Mouse (Mus musculus) intestine, embryonic 16.5 days (tissue): Measurements from ENCODE around the gene Plce1. TPM values are rescaled to one million over a fixed set of nuclear protein-coding genes. Genes with fewer than 3 reads are reported as not detected.
"Not testable (repeated sequence)": the region's sequence is repeated elsewhere in the genome, so short reads cannot be mapped to it uniquely, and the experiment has no call there.

Experiments
- ATAC-seq: fragments of 200-750 bp; cut with Nextera tagmentation; 2 replicates; pipeline ENCODE4 v1.8.0; 2017; ENCODE audit warnings: moderate TSS enrichment, moderate library complexity
- H3K27ac ChIP-seq: fragments of 300-500 bp; sonication (generic); 2 replicates; pipeline ENCODE4 v1.5.1; 2014; ENCODE audit warnings: mild to moderate bottlenecking, low read length
- H3K27me3 ChIP-seq: fragments of 300-500 bp; sonication (generic); replicated peaks from 2 replicates; pipeline ENCODE4 v1.6.1; 2014; ENCODE audit warnings: low read length, control low read depth, mixed read lengths; ENCODE audit not compliant: control insufficient read depth, insufficient read depth
- H3K36me3 ChIP-seq: fragments of 300-500 bp; sonication (generic); 2 replicates; pipeline ENCODE4 v1.6.1; 2014; ENCODE audit warnings: low read length, control low read depth; ENCODE audit not compliant: control insufficient read depth, insufficient read depth
- H3K4me1 ChIP-seq: fragments of 300-500 bp; sonication (generic); 2 replicates; pipeline ENCODE4 v1.6.1; 2014; ENCODE audit warnings: low read length, control low read depth, mixed read lengths; ENCODE audit not compliant: control insufficient read depth, insufficient read depth
- H3K4me2 ChIP-seq: fragments of 300-500 bp; sonication (generic); 2 replicates; pipeline ENCODE4 v1.6.1; 2014; ENCODE audit warnings: low read depth, low read length, control low read depth
- H3K4me3 ChIP-seq: fragments of 300-500 bp; sonication (generic); 2 replicates; pipeline ENCODE4 v1.5.1; 2014; ENCODE audit warnings: mild to moderate bottlenecking, low read length
- H3K9ac ChIP-seq: fragments of 300-500 bp; sonication (generic); 2 replicates; pipeline ENCODE4 v1.6.1; 2014; ENCODE audit warnings: low read depth, low read length
- H3K9me3 ChIP-seq: fragments of 300-500 bp; sonication (generic); 2 replicates; pipeline ENCODE4 v1.6.1; 2016; ENCODE audit warnings: low read length, control low read depth; ENCODE audit not compliant: control insufficient read depth
- WGBS: fragments of 180-500 bp; shearing (Covaris S2); extraction: QIAGEN DNeasy Blood & Tissue Kit; methylation state at CpG from one replicate; pipeline ENCODE4 v1.1.7; 2014; 5-methylcytosine and 5-hydroxymethylcytosine counted together
- polyA plus RNA-seq: library from polyadenylated mRNA; unstranded; fragments of >200 nt; fragmentation: Nextera tagmentation; extraction: Ambion mirVana; gene quantifications from 2 replicates; pipeline ENCODE4 v1.2.1, GENCODE M21; 2015

Plce1 gene
- polyA plus RNA-seq, 1 experiment from 2014 or later = 5.7 TPM

DNA sequence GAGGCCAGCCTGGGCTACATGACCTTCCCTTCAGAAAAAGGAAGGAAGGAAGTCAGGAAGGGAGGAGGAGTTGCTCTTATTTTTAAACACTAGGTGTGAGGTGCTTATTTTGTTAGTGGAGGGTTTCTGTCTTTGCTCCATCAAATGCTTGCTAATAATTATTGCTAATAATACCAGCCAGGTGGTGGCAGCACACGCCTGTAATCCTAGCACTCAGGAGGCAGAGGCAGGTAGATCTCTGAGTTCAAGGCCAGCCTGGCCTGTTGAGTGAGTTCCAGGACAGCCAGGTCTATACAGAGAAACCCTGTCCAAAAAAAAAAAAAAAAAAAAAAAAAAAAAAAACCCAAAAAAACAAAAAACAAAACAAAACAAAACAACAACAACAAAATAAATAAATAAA is 81.0 kb downstream of the Plce1 start:
- H3K9ac ChIP-seq, H3K27me3 ChIP-seq, H3K27ac ChIP-seq, H3K36me3 ChIP-seq, H3K4me3 ChIP-seq, H3K9me3 ChIP-seq, ATAC-seq, H3K4me2 ChIP-seq, H3K4me1 ChIP-seq: not testable (repeated sequence)
- 81% methylated on average over 1 of the region's 1 CpGs for WGBS

GRCm38 (mm10) chr19:38566156-38566555 is 85.2 kb downstream of the Plce1 start:
- no peak overlapping the region for H3K4me2 ChIP-seq
- peaks cover 3% of the 10 kb centered on the region; the same call in 1 of the 2 replicates for H3K4me1 ChIP-seq
- H3K27ac ChIP-seq = no peak overlapping the region
- H3K27me3 ChIP-seq = no peaks in the 10 kb centered on the region
- H3K36me3 ChIP-seq = no peaks in the 10 kb centered on the region
- 0 out of 2 replicates have a peak, but pooled peaks have one; percentile 11 for ATAC-seq
- no peak overlapping the region for H3K9ac ChIP-seq
- H3K4me3 ChIP-seq = no peak overlapping the region
- H3K9me3 ChIP-seq = no peaks in the 10 kb centered on the region

- ATAC-seq = peak; percentile 26; the same call in 1 of the 2 replicates
- Histone ChIP-seq H3K9me3 (no peaks in the 10 kb centered on the region), H3K4me3 (no peak overlapping the region), H3K27me3 (no peaks in the 10 kb centered on the region), H3K36me3 (no peaks in the 10 kb centered on the region), H3K4me1 (peaks cover 3% of the 10 kb centered on the region; the same call in 1 of the 2 replicates), H3K4me2 (no peak overlapping the region), H3K27ac (no peak overlapping the region), H3K9ac (no peak overlapping the region)
- 22% methylated on average over 7 of the region's 7 CpGs for WGBS
Measured at GRCm38 (mm10) chr19:38566752-38567151, 85.8 kb downstream of the Plce1 start.

- Histone ChIP-seq H3K4me2 (no peak overlapping the region), H3K4me3 (no peak overlapping the region), H3K9me3 (no peaks in the 10 kb centered on the region), H3K27me3 (no peaks in the 10 kb centered on the region), H3K36me3 (no peaks in the 10 kb centered on the region), H3K4me1 (peaks cover 3% of the 10 kb centered on the region; the same call in 1 of the 2 replicates), H3K27ac (no peak overlapping the region), H3K9ac (no peak overlapping the region)
- ATAC-seq = no peak
- 58% methylated on average over 5 of the region's 5 CpGs for WGBS
Measured at GRCm38 (mm10) chr19:38567331-38567730, 86.4 kb downstream of the Plce1 start.

DNA sequence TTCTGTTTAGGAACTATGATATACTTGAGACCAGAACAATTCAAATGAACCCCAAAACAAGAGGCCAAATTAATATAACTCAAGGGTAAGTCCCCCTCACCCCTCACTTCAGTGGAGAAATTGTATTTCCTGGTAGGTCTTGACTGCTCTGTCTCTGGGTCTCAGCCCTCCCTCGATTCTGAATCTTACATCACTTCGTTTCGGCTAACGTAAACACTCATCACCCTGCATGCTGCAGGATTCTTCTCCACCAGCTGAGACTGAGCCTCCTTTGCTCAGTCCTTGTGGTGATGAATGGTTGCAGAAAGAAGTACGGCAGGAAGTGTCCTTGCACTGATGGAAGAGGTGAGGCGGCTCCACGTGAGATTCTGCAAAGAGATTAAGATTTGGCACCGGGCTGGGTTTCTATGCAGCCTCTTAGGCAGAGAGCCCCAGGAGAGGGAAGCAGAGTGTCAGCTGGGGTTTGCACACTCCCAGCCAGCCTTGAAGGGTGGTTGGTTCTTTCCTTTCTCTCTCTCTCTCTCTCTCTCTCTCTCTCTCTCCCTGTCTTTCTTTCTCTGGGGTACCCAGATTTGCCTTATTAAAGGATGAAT is 97.7 kb downstream of the Plce1 start:
- Histone ChIP-seq H3K27ac (0 out of 2 replicates have a peak overlapping the region, but pooled peaks have one; percentile 11), H3K27me3 (no peaks in the 10 kb centered on the region), H3K9me3 (no peaks in the 10 kb centered on the region), H3K9ac (no peak overlapping the region), H3K4me3 (peak overlapping the region; percentile 5), H3K4me2 (peak overlapping the region; percentile 5), H3K4me1 (no peaks in the 10 kb centered on the region; the same call in 1 of the 2 replicates), H3K36me3 (no peaks in the 10 kb centered on the region)
- peak; percentile 50 for ATAC-seq
- 28% methylated on average over 8 of the region's 8 CpGs for WGBS

DNA sequence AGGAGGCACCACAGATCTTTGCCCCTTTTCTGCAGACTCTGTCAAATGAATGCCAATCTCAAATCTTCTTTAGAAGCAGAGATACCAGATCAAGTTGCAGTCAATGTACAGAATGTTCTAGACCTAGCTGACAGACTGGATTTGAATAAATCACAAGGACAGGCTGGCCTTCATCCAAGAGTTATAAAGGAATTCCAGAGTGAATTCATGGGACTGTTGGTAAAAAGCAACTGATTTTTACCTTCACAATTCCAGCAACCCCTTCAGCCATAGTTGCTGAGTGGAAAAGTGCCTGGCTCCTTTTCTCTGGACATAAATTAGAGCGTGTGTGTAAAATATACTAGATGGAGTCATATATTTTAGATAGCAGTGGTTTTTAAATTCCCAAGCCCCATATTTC is 102.0 kb downstream of the Plce1 start:
- Histone ChIP-seq H3K36me3 (no peaks in the 10 kb centered on the region), H3K4me1 (peaks cover 9% of the 10 kb centered on the region), H3K27me3 (no peaks in the 10 kb centered on the region), H3K27ac (no peak overlapping the region), H3K4me3 (no peak overlapping the region), H3K9me3 (no peaks in the 10 kb centered on the region), H3K9ac (no peak overlapping the region), H3K4me2 (no peak overlapping the region)
- ATAC-seq = peak; percentile 19; the same call in 1 of the 2 replicates
- WGBS = 64% methylated on average over 1 of the region's 1 CpGs

- WGBS = 43% methylated on average over 5 of the region's 5 CpGs
- Histone ChIP-seq H3K4me3 (no peak overlapping the region), H3K27ac (peak overlapping the region; percentile 65), H3K4me1 (peaks cover 23% of the 10 kb centered on the region), H3K4me2 (no peak overlapping the region), H3K36me3 (no peaks in the 10 kb centered on the region), H3K9ac (peak overlapping the region; percentile 2; the same call in 1 of the 2 replicates), H3K27me3 (no peaks in the 10 kb centered on the region), H3K9me3 (no peaks in the 10 kb centered on the region)
- peak; percentile 58; the same call in 1 of the 2 replicates for ATAC-seq
Measured at GRCm38 (mm10) chr19:38587559-38587958, 106.7 kb downstream of the Plce1 start.

DNA sequence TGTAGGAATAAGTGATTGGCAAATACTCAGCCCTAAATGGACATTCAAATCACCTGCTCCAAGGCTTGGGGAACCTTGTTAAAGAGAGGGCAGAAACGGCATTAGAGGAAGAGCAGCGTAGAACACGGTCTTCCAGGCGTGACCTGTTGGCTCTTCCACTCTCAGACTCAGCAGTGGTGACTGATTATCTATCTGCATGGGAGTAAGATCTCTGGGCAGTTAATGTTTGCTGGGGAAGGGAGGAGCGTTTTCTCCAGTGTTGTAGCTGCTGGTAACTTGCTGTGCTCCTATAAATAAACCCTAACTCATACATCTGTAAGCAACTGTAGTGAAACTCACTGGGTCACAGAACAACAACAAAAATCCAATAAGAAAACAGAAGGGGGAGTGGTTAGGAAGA is 108.6 kb downstream of the Plce1 start:
- peaks cover 28% of the 10 kb centered on the region for H3K4me1 ChIP-seq
- ATAC-seq = no peak
- H3K9me3 ChIP-seq = no peaks in the 10 kb centered on the region
- no peaks in the 10 kb centered on the region for H3K27me3 ChIP-seq
- H3K36me3 ChIP-seq = no peaks in the 10 kb centered on the region
- H3K27ac ChIP-seq = no peak overlapping the region
- H3K4me3 ChIP-seq = no peak overlapping the region
- H3K9ac ChIP-seq = no peak overlapping the region
- WGBS = 35% methylated on average over 5 of the region's 5 CpGs
- H3K4me2 ChIP-seq = no peak overlapping the region

- Histone ChIP-seq H3K4me1 (peaks cover 28% of the 10 kb centered on the region), H3K27ac (no peak overlapping the region), H3K4me3 (no peak overlapping the region), H3K27me3 (no peaks in the 10 kb centered on the region), H3K9ac (no peak overlapping the region), H3K9me3 (no peaks in the 10 kb centered on the region), H3K36me3 (no peaks in the 10 kb centered on the region), H3K4me2 (no peak overlapping the region)
- no peak for ATAC-seq
- WGBS = 75% methylated on average over 8 of the region's 8 CpGs
Measured at GRCm38 (mm10) chr19:38589941-38590340, 109.0 kb downstream of the Plce1 start.
